Mouse (Mus musculus) heart, adult 8-10 months (tissue): Measurements from ENCODE around the gene Olfr291. TPM values are rescaled to one million over a fixed set of nuclear protein-coding genes. Genes with fewer than 3 reads are reported as not detected.

Experiments used
- DNase-seq: peaks from one replicate; pipeline ENCODE4 v3.0.0; 2022; ENCODE audit warnings: low spot score
- total RNA-seq, 4 experiments: library from RNA; stranded (reverse); gene quantifications; 2 replicates each; pipeline ENCODE4 v1.2.4; 2022

Olfr291 gene
- not detected for total RNA-seq

GRCm38 (mm10) chr7:84853253-84853652 is at the start of gene Olfr291:
Gene Olfr291 (plus strand): TSS chr7:84853553.
- no peak for DNase-seq

DNA sequence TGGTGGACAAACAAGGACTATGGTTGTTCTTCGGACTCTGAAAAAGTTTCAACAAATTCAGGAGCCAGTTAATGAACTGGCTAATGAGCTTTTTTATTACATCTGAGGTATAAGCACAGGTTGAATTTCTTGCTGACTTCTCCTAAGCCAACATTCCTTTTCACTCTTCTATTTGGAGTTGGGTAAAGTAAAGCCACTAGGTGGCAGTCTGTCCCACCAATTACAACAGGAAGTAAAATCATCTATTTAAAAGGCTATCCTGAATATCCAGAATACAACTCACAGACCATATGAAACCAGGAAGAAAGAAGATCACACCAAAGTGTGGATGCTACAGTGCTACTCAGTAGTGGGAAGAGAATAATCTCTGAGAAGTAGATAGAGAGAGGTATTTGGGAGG is 48.1 kb upstream of the Olfr291 start:
- DNase-seq: no peak

DNA sequence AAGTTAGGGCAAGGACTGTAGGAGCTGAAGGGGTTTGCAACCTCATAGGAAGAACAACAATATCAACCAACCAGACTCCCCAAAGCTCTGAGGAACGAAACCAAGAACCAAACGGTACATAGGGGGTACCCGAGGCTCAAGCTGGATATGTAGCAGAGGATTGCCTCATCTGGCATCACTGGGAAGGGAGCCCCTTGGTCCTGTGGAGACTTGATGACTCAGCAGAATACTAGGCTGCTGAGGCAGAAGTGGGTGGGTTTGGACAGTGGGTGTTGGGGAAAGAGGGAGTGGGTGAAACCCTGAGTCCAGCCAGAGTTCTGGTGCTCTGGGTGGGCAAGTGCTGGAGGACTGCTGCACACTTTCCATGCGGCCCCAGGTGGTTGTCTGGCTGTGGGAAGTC is 47.2 kb upstream of the Olfr291 start:
- no peak for DNase-seq

DNA sequence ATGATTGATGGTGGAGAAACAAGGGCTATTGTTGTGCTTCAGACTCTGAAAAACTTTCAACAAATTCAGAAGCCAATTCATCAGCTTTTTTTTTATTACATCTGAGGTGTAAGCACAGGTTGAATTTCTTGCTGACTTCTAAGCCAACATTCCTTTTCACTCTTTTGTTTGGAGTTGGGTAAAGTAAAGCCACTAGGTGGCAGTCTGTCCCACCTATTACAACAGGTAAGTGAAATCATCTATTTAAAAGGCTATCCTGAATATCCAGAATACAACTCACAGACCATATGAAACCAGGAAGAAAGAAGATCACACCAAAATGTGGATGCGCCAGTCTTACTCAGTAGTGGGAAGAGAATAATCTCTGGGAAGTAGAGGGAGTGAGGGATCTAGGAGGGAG is 31.2 kb downstream of the Olfr291 start:
- no peak for DNase-seq

Other genes starting within 250 kb of the Olfr291 start
- 10 to 100 TPM; 19.1 to 31.0 (median 23.4) TPM for gene Fah, start 246.8 kb upstream of the Olfr291 start, total RNA-seq
- 100 to 1,000 TPM in 1 of 4 experiments, 10 to 100 TPM in 3; 82.5 to 102 (median 85.4) TPM for gene Zfand6, start 163.6 kb upstream of the Olfr291 start, total RNA-seq
- gene Vmn2r65, start 110.6 kb downstream of the Olfr291 start, total RNA-seq: not detected
- gene Vmn2r66, start 158.7 kb downstream of the Olfr291 start, total RNA-seq: not detected